Mouse (Mus musculus): ENCODE measurements around the gene A930033H14Rik. TPM values are rescaled to one million over a fixed set of nuclear protein-coding genes. Genes with fewer than 3 reads are reported as not detected.

A930033H14Rik gene
- polyA plus RNA-seq, 1 experiment from 2014 or later = 1.4 TPM

Other genes with a start within 250 kb of the A930033H14Rik start
- gene Rhobtb1, start 61.7 kb downstream of the A930033H14Rik start, polyA plus RNA-seq (2015; fragmentation: Nextera tagmentation; extraction: Ambion mirVana) = 29.4 and 32.6 TPM in 2 replicates
- gene Cdk1, start 139.8 kb upstream of the A930033H14Rik start, polyA plus RNA-seq (2015; fragmentation: Nextera tagmentation; extraction: Ambion mirVana) = 336 and 381 TPM in 2 replicates
- gene Ank3, start 185.7 kb upstream of the A930033H14Rik start, polyA plus RNA-seq (2015; fragmentation: Nextera tagmentation; extraction: Ambion mirVana) = 33.2 and 34.2 TPM in 2 replicates